Mouse (Mus musculus): ENCODE data around the gene Kpna4. TPM values are rescaled to one million over a fixed set of nuclear protein-coding genes. Genes with fewer than 3 reads are reported as not detected.
A peak's percentile ranks its signal among the peaks of the same experiment; 100 is the strongest.

The Kpna4 gene
- polyA plus RNA-seq, 1 experiment from 2014 or later: 29.7 TPM

- Histone ChIP-seq H3K4me3 (replicated peaks; ENCODE audit: low read depth, low read length) (no peak overlapping the region), H3K27ac (no peak overlapping the region), H3K36me3 (ENCODE audit: insufficient read depth, low read length) (no peaks in the 10 kb centered on the region), H3K27me3 (ENCODE audit: insufficient read depth, low read length) (no peaks in the 10 kb centered on the region), H3K4me1 (replicated peaks; ENCODE audit: insufficient read depth, low read length) (no peaks in the 10 kb centered on the region), H3K4me2 (ENCODE audit: low read length) (no peak overlapping the region), H3K9me3 (replicated peaks; ENCODE audit: low read length) (no peaks in the 10 kb centered on the region), H3K9ac (ENCODE audit: low read depth, low read length) (no peak overlapping the region)
- ATAC-seq (replicated peaks; ENCODE audit: low FRiP score, low read depth): no peak
- DNase-seq (ENCODE audit: low spot score): no peak
- WGBS: 78% methylated on average over 4 of the region's 4 CpGs
- TF ChIP-seq CTCF (IDR thresholded peaks at IDR 0.05; ENCODE audit: low read depth): no peak
Observed at GRCm38 (mm10) chr3:69140851-69141250, 13.9 kb upstream of the Kpna4 start.

DNA sequence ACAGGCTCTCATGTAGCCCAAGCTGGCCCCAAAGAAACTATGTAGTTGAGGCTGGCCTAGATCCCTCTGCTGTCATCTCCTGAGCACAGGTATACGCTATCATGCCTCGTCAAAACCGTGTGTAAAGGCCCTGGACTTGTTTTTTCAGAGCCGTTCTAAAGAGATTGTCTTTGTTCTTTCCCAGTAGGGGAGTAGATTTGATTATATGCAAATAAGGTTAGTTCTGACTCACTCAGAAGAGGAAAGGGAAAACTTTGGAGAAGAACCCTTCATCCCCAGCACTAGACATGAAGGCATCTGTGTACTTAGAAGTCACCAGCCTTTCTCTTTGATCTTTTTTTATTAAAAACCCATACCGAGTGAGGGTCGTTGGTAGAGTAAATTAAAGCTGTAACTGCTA, 9.1 kb upstream of the Kpna4 start:
- no peak for ATAC-seq (replicated peaks; ENCODE audit: low FRiP score, low read depth)

GRCm38 (mm10) chr3:69130973-69131372, 4.1 kb upstream of the Kpna4 start:
- no peaks in the 10 kb centered on the region for H3K27me3 ChIP-seq (ENCODE audit: insufficient read depth, low read length)
- H3K36me3 ChIP-seq (ENCODE audit: insufficient read depth, low read length): no peaks in the 10 kb centered on the region
- H3K4me2 ChIP-seq (ENCODE audit: low read length): no peak overlapping the region
- H3K9me3 ChIP-seq (replicated peaks; ENCODE audit: low read length): no peaks in the 10 kb centered on the region
- 88% methylated on average over 4 of the region's 4 CpGs for WGBS
- no peaks in the 10 kb centered on the region for H3K4me1 ChIP-seq (replicated peaks; ENCODE audit: insufficient read depth, low read length)
- no peak overlapping the region for H3K4me3 ChIP-seq (replicated peaks; ENCODE audit: low read depth, low read length)
- no peak for TF ChIP-seq CTCF (IDR thresholded peaks at IDR 0.05; ENCODE audit: low read depth)
- ATAC-seq (replicated peaks; ENCODE audit: low FRiP score, low read depth) (no peak), DNase-seq (ENCODE audit: low spot score) (no peak)
- no peak overlapping the region for H3K27ac ChIP-seq
- H3K9ac ChIP-seq (ENCODE audit: low read depth, low read length): no peak overlapping the region

More for the DNA sequence above, 9.1 kb upstream of the Kpna4 start:
- Histone ChIP-seq H3K4me1 (replicated peaks; ENCODE audit: insufficient read depth, low read length) (no peaks in the 10 kb centered on the region), H3K9ac (ENCODE audit: low read depth, low read length) (no peak overlapping the region), H3K4me3 (replicated peaks; ENCODE audit: low read depth, low read length) (no peak overlapping the region), H3K36me3 (ENCODE audit: insufficient read depth, low read length) (no peaks in the 10 kb centered on the region), H3K4me2 (ENCODE audit: low read length) (no peak overlapping the region), H3K9me3 (replicated peaks; ENCODE audit: low read length) (no peaks in the 10 kb centered on the region), H3K27me3 (ENCODE audit: insufficient read depth, low read length) (no peaks in the 10 kb centered on the region), H3K27ac (no peak overlapping the region)
- TF ChIP-seq CTCF (IDR thresholded peaks at IDR 0.05; ENCODE audit: low read depth): no peak
- 69% methylated on average over 6 of the region's 6 CpGs for WGBS
- no peak for DNase-seq (ENCODE audit: low spot score)

GRCm38 (mm10) chr3:69127693-69128092, 780 bp upstream of the Kpna4 start:
- TF ChIP-seq CTCF (IDR thresholded peaks at IDR 0.05; ENCODE audit: low read depth): no peak
- H3K27ac ChIP-seq: peak overlapping the region; percentile 97; the same call in 1 of the 2 replicates
- peak overlapping the region; percentile 91 for H3K4me3 ChIP-seq (replicated peaks; ENCODE audit: low read depth, low read length)
- 3% methylated on average over 9 of the region's 9 CpGs for WGBS
- DNase-seq (ENCODE audit: low spot score): peak; percentile 29
- no peaks in the 10 kb centered on the region for H3K27me3 ChIP-seq (ENCODE audit: insufficient read depth, low read length)
- H3K36me3 ChIP-seq (ENCODE audit: insufficient read depth, low read length): no peaks in the 10 kb centered on the region
- H3K4me2 ChIP-seq (ENCODE audit: low read length): peak overlapping the region; percentile 64
- H3K9me3 ChIP-seq (replicated peaks; ENCODE audit: low read length): no peaks in the 10 kb centered on the region
- ATAC-seq (replicated peaks; ENCODE audit: low FRiP score, low read depth): no peak
- no peaks in the 10 kb centered on the region for H3K4me1 ChIP-seq (replicated peaks; ENCODE audit: insufficient read depth, low read length)
- H3K9ac ChIP-seq (ENCODE audit: low read depth, low read length): peak overlapping the region; percentile 97

- TF ChIP-seq CTCF (IDR thresholded peaks at IDR 0.05; ENCODE audit: low read depth): 0 out of 2 replicates have a peak, but pooled peaks have one; percentile 4
- Histone ChIP-seq H3K9me3 (replicated peaks; ENCODE audit: low read length) (no peaks in the 10 kb centered on the region), H3K27me3 (ENCODE audit: insufficient read depth, low read length) (no peaks in the 10 kb centered on the region), H3K27ac (peak overlapping the region; percentile 97), H3K9ac (ENCODE audit: low read depth, low read length) (peak overlapping the region; percentile 97), H3K4me2 (ENCODE audit: low read length) (peak overlapping the region; percentile 64), H3K4me3 (replicated peaks; ENCODE audit: low read depth, low read length) (peak overlapping the region; percentile 91), H3K36me3 (ENCODE audit: insufficient read depth, low read length) (no peaks in the 10 kb centered on the region), H3K4me1 (replicated peaks; ENCODE audit: insufficient read depth, low read length) (no peaks in the 10 kb centered on the region)
- 0% methylated on average over 10 of the region's 10 CpGs for WGBS
- ATAC-seq (replicated peaks; ENCODE audit: low FRiP score, low read depth) (peak; percentile 54), DNase-seq (ENCODE audit: low spot score) (no peak)
Observed at GRCm38 (mm10) chr3:69127346-69127678, 399 bp upstream of the Kpna4 start.

DNA sequence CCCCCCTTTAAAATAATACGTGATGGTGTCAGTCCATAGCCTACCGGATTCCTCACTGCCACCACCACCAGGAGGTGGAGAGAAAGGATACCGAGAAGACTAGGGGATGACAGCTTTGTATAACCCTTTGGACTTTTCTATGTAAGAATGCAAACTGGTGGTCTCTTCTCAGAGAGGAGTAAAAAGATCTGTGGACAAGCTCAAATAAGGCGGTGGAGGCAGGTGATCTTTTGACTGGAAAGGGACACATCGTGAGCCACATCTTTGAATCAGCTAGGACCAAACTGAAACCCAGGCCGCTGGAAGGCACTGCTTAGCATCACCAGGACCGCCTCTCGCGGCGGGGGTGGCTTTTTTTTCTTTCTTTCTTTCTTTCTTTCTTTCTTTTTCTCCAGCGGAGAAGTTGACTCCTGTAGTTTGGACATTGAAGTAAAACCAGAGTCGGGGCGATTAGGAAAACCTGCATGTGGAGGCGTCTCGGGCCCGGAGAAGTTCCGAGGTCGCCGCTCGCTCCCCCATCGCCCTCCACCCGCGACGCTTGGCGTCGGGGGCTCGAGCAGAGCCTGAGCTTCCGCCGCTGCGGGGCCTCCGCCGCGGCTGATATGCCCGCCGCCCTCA, 913 bp downstream of the Kpna4 start:
- Histone ChIP-seq H3K4me1 (replicated peaks; ENCODE audit: insufficient read depth, low read length) (no peaks in the 10 kb centered on the region), H3K4me2 (ENCODE audit: low read length) (peak overlapping the region; percentile 64), H3K36me3 (ENCODE audit: insufficient read depth, low read length) (no peaks in the 10 kb centered on the region), H3K4me3 (replicated peaks; ENCODE audit: low read depth, low read length) (peak overlapping the region; percentile 91), H3K9ac (ENCODE audit: low read depth, low read length) (peak overlapping the region; percentile 97), H3K27ac (peak overlapping the region; percentile 97), H3K9me3 (replicated peaks; ENCODE audit: low read length) (no peaks in the 10 kb centered on the region), H3K27me3 (ENCODE audit: insufficient read depth, low read length) (no peaks in the 10 kb centered on the region)
- no peak for ATAC-seq (replicated peaks; ENCODE audit: low FRiP score, low read depth)
- DNase-seq (ENCODE audit: low spot score): peak; percentile 77
- WGBS: under 1% methylated on average over 35 of the region's 35 CpGs
- TF ChIP-seq CTCF (IDR thresholded peaks at IDR 0.05; ENCODE audit: low read depth): peak; percentile 44

DNA sequence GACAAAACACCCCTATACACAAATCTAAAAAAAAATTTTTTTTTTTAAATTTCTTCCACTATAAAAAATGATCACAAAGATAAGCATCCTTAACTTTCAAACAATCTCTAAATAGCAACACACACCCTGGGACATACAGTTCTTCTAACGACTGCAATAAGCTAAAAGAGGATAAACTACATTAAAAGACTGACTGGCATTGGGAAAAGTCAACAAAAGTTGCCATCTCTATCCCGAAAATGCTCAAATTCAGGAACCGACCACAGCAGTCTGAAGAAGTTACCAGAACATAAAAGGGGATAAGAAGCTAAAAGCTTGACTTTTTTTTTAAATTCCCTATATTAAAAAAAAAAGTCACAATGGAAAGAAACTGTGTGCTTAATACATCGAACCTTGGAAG, 1.5 kb downstream of the Kpna4 start:
- no peaks in the 10 kb centered on the region for H3K36me3 ChIP-seq (ENCODE audit: insufficient read depth, low read length)
- no peak overlapping the region for H3K27ac ChIP-seq
- no peaks in the 10 kb centered on the region for H3K4me1 ChIP-seq (replicated peaks; ENCODE audit: insufficient read depth, low read length)
- ATAC-seq (replicated peaks; ENCODE audit: low FRiP score, low read depth): no peak
- H3K4me2 ChIP-seq (ENCODE audit: low read length): peak overlapping the region; percentile 64
- no peaks in the 10 kb centered on the region for H3K9me3 ChIP-seq (replicated peaks; ENCODE audit: low read length)
- 12% methylated on average over 4 of the region's 4 CpGs for WGBS
- H3K4me3 ChIP-seq (replicated peaks; ENCODE audit: low read depth, low read length): peak overlapping the region; percentile 91
- DNase-seq (ENCODE audit: low spot score): no peak
- peak overlapping the region; percentile 97; the same call in 1 of the 2 replicates for H3K9ac ChIP-seq (ENCODE audit: low read depth, low read length)
- H3K27me3 ChIP-seq (ENCODE audit: insufficient read depth, low read length): no peaks in the 10 kb centered on the region
- TF ChIP-seq CTCF (IDR thresholded peaks at IDR 0.05; ENCODE audit: low read depth): no peak
